Mouse (Mus musculus) inflammation-experienced regulatory T-cells, adult 16 weeks (primary cell): ENCODE data around the gene Scarf2. TPM values are rescaled to one million over a fixed set of nuclear protein-coding genes. Genes with fewer than 3 reads are reported as not detected.

Experiments
- polyA plus RNA-seq: library from polyadenylated mRNA; unstranded; fragments of 100-300 nt; shearing (Covaris generic); gene quantifications from one replicate; pipeline ENCODE4 v1.2.1, GENCODE M21; 2017

The Scarf2 gene
- not detected for polyA plus RNA-seq

DNA sequence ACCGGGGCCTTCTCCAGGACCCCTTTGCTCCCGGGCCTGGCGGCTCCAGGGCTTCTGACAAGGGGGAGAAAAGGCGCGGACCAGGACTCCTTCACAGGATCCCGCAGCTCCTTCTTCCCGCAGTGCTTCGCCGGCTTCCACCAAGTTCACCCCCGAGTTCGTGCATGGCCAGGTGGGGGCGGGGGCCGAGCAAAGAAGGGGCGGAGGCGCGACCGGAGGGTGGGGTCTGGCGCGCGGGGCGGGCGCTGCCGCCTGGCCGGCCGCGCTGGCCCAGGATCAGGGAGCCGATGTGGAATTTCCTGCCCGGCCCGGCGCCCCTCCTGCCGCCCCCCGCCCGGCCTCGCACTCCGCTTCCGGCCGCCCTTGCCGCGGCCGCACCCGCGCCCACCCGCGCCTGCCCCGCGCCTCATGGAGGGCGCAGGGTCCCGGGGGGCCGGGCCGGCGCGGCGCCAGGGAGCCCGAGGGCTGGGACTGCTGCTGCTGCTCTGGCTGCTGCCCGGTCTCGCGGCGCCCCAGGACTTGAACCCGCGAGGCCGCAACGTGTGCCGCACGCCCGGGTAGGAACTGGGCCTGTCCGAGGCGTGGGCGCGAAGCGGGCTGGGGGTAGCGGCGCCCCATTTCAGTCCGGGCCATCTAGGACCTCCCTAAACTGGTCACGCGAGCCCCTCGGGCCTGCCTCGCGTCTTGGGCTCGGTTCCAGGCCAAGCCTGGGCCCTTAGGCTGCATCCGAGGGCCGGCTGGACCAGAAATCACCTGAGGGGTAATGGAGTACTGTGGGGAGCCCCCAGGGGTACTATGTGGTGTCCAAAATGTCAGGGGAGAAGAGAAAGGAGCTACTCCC is at the start of gene Scarf2:
TSS of gene Scarf2 (plus strand) at position 312 of the 841 bp plus-strand sequence.

GRCm38 (mm10) chr16:17759344-17759773 is 37.7 kb upstream of the Scarf2 start, which contains the start of gene Klhl22:
TSS of gene Klhl22 (plus strand) at chr16:17759618.

GRCm38 (mm10) chr16:17832821-17833220 is 35.7 kb downstream of the Scarf2 start, which contains the start of gene B830017H08Rik:
TSS of gene B830017H08Rik (plus strand) at chr16:17833121.

GRCm38 (mm10) chr16:17838051-17838450 is 41.0 kb downstream of the Scarf2 start, which contains the start of gene Car15:
TSS of gene Car15 (minus strand) at chr16:17838364.

Other genes starting within 250 kb of the Scarf2 start
- gene Lrrc74b, start 236.0 kb upstream of the Scarf2 start, polyA plus RNA-seq, result not detected
- not detected for gene P2rx6, start 235.4 kb upstream of the Scarf2 start, polyA plus RNA-seq
- 4.0 TPM for gene Slc7a4, start 214.1 kb upstream of the Scarf2 start, polyA plus RNA-seq
- 31.1 TPM for gene Smpd4, start 177.9 kb upstream of the Scarf2 start, polyA plus RNA-seq
- 0.54 TPM for gene Ccdc74a, start 150.8 kb upstream of the Scarf2 start, polyA plus RNA-seq
- 201 TPM for gene Med15, start 64.4 kb upstream of the Scarf2 start, polyA plus RNA-seq
- gene Klhl22, start 37.7 kb upstream of the Scarf2 start, polyA plus RNA-seq, result 18.3 TPM
- not detected for gene B830017H08Rik, start 35.8 kb downstream of the Scarf2 start, polyA plus RNA-seq
- 2.0 TPM for gene Car15, start 41.1 kb downstream of the Scarf2 start, polyA plus RNA-seq
- gene Gm20518, start 94.4 kb downstream of the Scarf2 start, polyA plus RNA-seq, result not detected
- gene Tssk1, start 96.9 kb downstream of the Scarf2 start, polyA plus RNA-seq, result not detected
- 82.8 TPM for gene Dgcr2, start 101.3 kb downstream of the Scarf2 start, polyA plus RNA-seq
- not detected for gene Tssk2, start 101.4 kb downstream of the Scarf2 start, polyA plus RNA-seq
- 71.3 TPM for gene Ess2, start 114.1 kb downstream of the Scarf2 start, polyA plus RNA-seq
- gene Gsc2, start 117.8 kb downstream of the Scarf2 start, polyA plus RNA-seq, result not detected
- 30.6 TPM for gene Slc25a1, start 130.9 kb downstream of the Scarf2 start, polyA plus RNA-seq
- gene Vpreb2, start 183.1 kb downstream of the Scarf2 start, polyA plus RNA-seq, result not detected